In the genomic region with DNA sequence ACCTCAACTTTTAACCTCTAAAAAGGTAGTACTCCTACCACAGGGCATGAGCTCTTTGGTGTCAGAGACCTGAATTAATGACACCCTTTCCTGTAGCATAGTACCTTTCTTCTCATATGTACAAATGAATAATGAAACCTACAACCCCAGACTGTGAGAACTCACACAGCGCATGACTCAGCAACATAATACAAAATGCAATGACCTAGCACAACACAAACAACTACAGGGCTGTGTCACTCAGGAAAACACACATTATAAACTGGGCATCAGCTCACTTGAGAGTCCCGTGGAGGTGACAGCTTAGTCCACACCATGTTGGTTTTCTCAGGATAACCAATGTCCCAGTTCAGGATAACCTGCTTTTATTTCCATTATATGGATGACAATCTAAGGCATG, we compare ENCODE assay signal across 20 mouse cellular contexts. TPM values are rescaled to one million over a fixed set of nuclear protein-coding genes. Genes with fewer than 3 reads are reported as not detected.
A peak's percentile ranks its signal among the peaks of the same experiment; 100 is the strongest.
DNase-seq lines count a peak whose midpoint lies in the region; ATAC-seq and TF ChIP-seq lines count a peak whose summit lies in the region.
"Had no signal": no experiment of that assay in that cellular context is flagged by ENCODE, and none has a peak within 500 bp of the region (broad histone marks: within the 10 kb centered on the region; RNA-seq: fewer than 3 reads in every experiment).

No protein-coding gene starts in this region.

- no peaks in the 10 kb centered on the region for H3K27me3 ChIP-seq in liver, embryonic 11.5 days (replicated peaks; ENCODE audit: control insufficient read depth, insufficient read depth, low read length)
- H3K27me3 ChIP-seq in ES-Bruce4 (ENCODE audit: control insufficient read depth, insufficient read depth, low read length, poor library complexity, severe bottlenecking), result no peaks in the 10 kb centered on the region
- no peaks in the 10 kb centered on the region for H3K27me3 ChIP-seq in liver, embryonic 14.5 days (ENCODE audit: control insufficient read depth, insufficient read depth, low read length)
- no peaks in the 10 kb centered on the region for H3K27me3 ChIP-seq in kidney, embryonic 14.5 days (ENCODE audit: control insufficient read depth, insufficient read depth, low read length)
- H3K27me3 ChIP-seq: forebrain, embryonic 15.5 days; hindbrain, embryonic 15.5 days; Patski had no signal

- peaks cover 10% of the 10 kb centered on the region for H3K4me1 ChIP-seq in liver, embryonic 11.5 days (replicated peaks; ENCODE audit: control insufficient read depth, insufficient read depth, low read length)
- H3K4me1 ChIP-seq in ES-Bruce4 (ENCODE audit: control insufficient read depth, insufficient read depth, low read length), result peaks cover 2% of the 10 kb centered on the region
- peaks cover 15 to 32% of the 10 kb centered on the region in 2 experiments for H3K4me1 ChIP-seq in liver, embryonic 14.5 days (replicated peaks; ENCODE audit: control insufficient read depth in 2 of 2, insufficient read depth in 2 of 2, low read length in 1 of 2)
- no peaks in the 10 kb centered on the region for H3K4me1 ChIP-seq in kidney, embryonic 14.5 days (ENCODE audit: control insufficient read depth, insufficient read depth, low read length)
- H3K4me1 ChIP-seq: embryonic facial prominence, embryonic 10.5 days; forebrain, embryonic 15.5 days; hindbrain, embryonic 15.5 days had no signal

- no peak for DNase-seq in liver, embryonic 11.5 days (ENCODE audit: low spot score)
- DNase-seq in liver, result no peak
- no peak for DNase-seq in liver, embryonic 14.5 days (ENCODE audit: low read depth in 3 of 3, low spot score in 3 of 3)
- no peak for DNase-seq in kidney, postnatal 25 days
- DNase-seq: adrenal gland, adult 2 months; adrenal gland, postnatal 36 days; cerebellum, adult 2 months; cerebellum, postnatal 10 days; gastrocnemius, postnatal 14 days; heart, adult 2 months; heart, postnatal 36 days had no signal

- no peak for TF ChIP-seq EP300 in ES-Bruce4 (IDR thresholded peaks at IDR 0.05; ENCODE audit: insufficient read depth, low read depth, low read length)
- no peak for TF ChIP-seq EP300 in liver, embryonic 14.5 days (IDR thresholded peaks at IDR 0.05; ENCODE audit: low read depth)

- no peak for TF ChIP-seq POLR2A in ES-Bruce4 (IDR thresholded peaks at IDR 0.05; ENCODE audit: insufficient read depth, low read length)

- H3K4me3 ChIP-seq in liver, embryonic 11.5 days (ENCODE audit: low read depth, low read length), result no peak overlapping the region
- H3K4me3 ChIP-seq in ES-Bruce4 (ENCODE audit: low read depth, low read length), result no peak overlapping the region
- H3K4me3 ChIP-seq in liver, embryonic 14.5 days (ENCODE audit: insufficient read depth in 1 of 2, low read depth in 2 of 2, low read length in 2 of 2), result no peak overlapping the region
- no peak overlapping the region for H3K4me3 ChIP-seq in kidney, embryonic 14.5 days (ENCODE audit: low read length)
- H3K4me3 ChIP-seq: embryonic facial prominence, embryonic 10.5 days; erythroblast, embryonic 14.5 days; forebrain, embryonic 10.5 days; forebrain, embryonic 15.5 days; heart, adult 2 months; hindbrain, embryonic 15.5 days had no signal

- 0 out of 2 replicates have a peak, but pooled peaks have one; percentile 35 for ATAC-seq in liver, embryonic 11.5 days (replicated peaks; ENCODE audit: low FRiP score)
- peak; percentile 33; the same call in 1 of the 2 replicates for ATAC-seq in liver, embryonic 14.5 days (ENCODE audit: insufficient read depth)
- no peak for ATAC-seq in kidney, embryonic 14.5 days (ENCODE audit: low FRiP score, low TSS enrichment)
- ATAC-seq: forebrain, embryonic 15.5 days; Patski had no signal

- no peaks in the 10 kb centered on the region for H3K9me3 ChIP-seq in liver, embryonic 11.5 days (ENCODE audit: control insufficient read depth, low read length)
- no peaks in the 10 kb centered on the region for H3K9me3 ChIP-seq in ES-Bruce4 (replicated peaks; ENCODE audit: control insufficient read depth, insufficient read depth, low read length, poor library complexity, severe bottlenecking)
- no peaks in the 10 kb centered on the region for H3K9me3 ChIP-seq in liver, embryonic 14.5 days (ENCODE audit: control insufficient read depth, low read length)
- no peaks in the 10 kb centered on the region for H3K9me3 ChIP-seq in kidney, embryonic 14.5 days (ENCODE audit: control insufficient read depth, low read length)
- H3K9me3 ChIP-seq: embryonic facial prominence, embryonic 10.5 days; forebrain, embryonic 10.5 days; forebrain, embryonic 15.5 days; hindbrain, embryonic 15.5 days had no signal

- H3K27ac ChIP-seq in liver, embryonic 11.5 days (ENCODE audit: low read depth, low read length), result no peak overlapping the region
- H3K27ac ChIP-seq in ES-Bruce4 (ENCODE audit: insufficient read depth, low read length), result peak overlapping the region; percentile 69; the same call in 1 of the 2 replicates
- H3K27ac ChIP-seq in liver, embryonic 14.5 days, result no peak overlapping the region; the same call in 1 of the 2 replicates
- H3K27ac ChIP-seq in kidney, embryonic 14.5 days (ENCODE audit: low read depth, low read length), result no peak overlapping the region
- H3K27ac ChIP-seq: embryonic facial prominence, embryonic 10.5 days; forebrain, embryonic 10.5 days; forebrain, embryonic 15.5 days; heart, adult 2 months; hindbrain, embryonic 15.5 days had no signal

- WGBS in liver, embryonic 11.5 days, result 88% methylated on average over 2 of the region's 2 CpGs
- 78% methylated on average over 2 of the region's 2 CpGs for WGBS in liver, embryonic 14.5 days (ENCODE audit: insufficient replicate concordance)
- 91% methylated on average over 2 of the region's 2 CpGs for WGBS in kidney, embryonic 14.5 days

- H3K36me3 ChIP-seq in liver, embryonic 11.5 days (ENCODE audit: control insufficient read depth, insufficient read depth, low read length), result no peaks in the 10 kb centered on the region; the same call in 1 of the 2 replicates
- no peaks in the 10 kb centered on the region for H3K36me3 ChIP-seq in ES-Bruce4 (ENCODE audit: control insufficient read depth, insufficient read depth, low read length, poor library complexity, severe bottlenecking)
- H3K36me3 ChIP-seq in liver, embryonic 14.5 days (replicated peaks; ENCODE audit: control insufficient read depth, insufficient read depth, low read depth), result no peaks in the 10 kb centered on the region
- no peaks in the 10 kb centered on the region for H3K36me3 ChIP-seq in kidney, embryonic 14.5 days (ENCODE audit: control insufficient read depth, insufficient read depth, low read length)
- H3K36me3 ChIP-seq: forebrain, embryonic 15.5 days; hindbrain, embryonic 15.5 days had no signal

- TF ChIP-seq CTCF in ES-Bruce4 (IDR thresholded peaks at IDR 0.05; ENCODE audit: low read depth, low read length), result no peak
- TF ChIP-seq CTCF in liver, embryonic 14.5 days (IDR thresholded peaks at IDR 0.05; ENCODE audit: low read depth), result no peak

- H3K4me2 ChIP-seq in liver, embryonic 11.5 days, result no peak overlapping the region
- no peak overlapping the region for H3K4me2 ChIP-seq in liver, embryonic 14.5 days (ENCODE audit: low read depth)
- no peak overlapping the region for H3K4me2 ChIP-seq in kidney, embryonic 14.5 days (replicated peaks; ENCODE audit: low read depth, low read length)
- H3K4me2 ChIP-seq: forebrain, embryonic 15.5 days; heart, embryonic 11.5 days; hindbrain, embryonic 15.5 days had no signal

- no peak overlapping the region for H3K9ac ChIP-seq in liver, embryonic 11.5 days (ENCODE audit: low read depth, low read length)
- H3K9ac ChIP-seq in ES-Bruce4 (ENCODE audit: low read depth, poor library complexity, severe bottlenecking), result no peak overlapping the region
- no peak overlapping the region for H3K9ac ChIP-seq in liver, embryonic 14.5 days (replicated peaks)
- no peak overlapping the region for H3K9ac ChIP-seq in kidney, embryonic 14.5 days (ENCODE audit: low read depth, low read length)
- H3K9ac ChIP-seq: forebrain, embryonic 15.5 days; hindbrain, embryonic 15.5 days had no signal

RNA-seq across cellular contexts. Expression of gene Rad54l2, which starts 17.2 kb away (rescaled TPM):
- polyA plus RNA-seq in liver, embryonic 11.5 days (2014; fragmentation: Nextera tagmentation; extraction: Ambion mirVana), result 4.0 and 4.5 TPM in 2 replicates
- 34.6 and 38.8 TPM in 2 replicates for polyA plus RNA-seq in ES-Bruce4 (2011; ENCODE audit: insufficient read depth, insufficient read length, low read depth, missing spikeins)
- 2.4 and 3.7 TPM in 2 replicates for polyA plus RNA-seq in liver, embryonic 14.5 days (2012; rRNA removed)
- 0.96 and 1.3 TPM in 2 replicates for polyA plus RNA-seq in liver, embryonic 14.5 days (2014; fragmentation: Nextera tagmentation; extraction: Ambion mirVana)
- 7.5 and 7.9 TPM in 2 replicates for polyA plus RNA-seq in kidney, embryonic 14.5 days (2014; fragmentation: Nextera tagmentation; extraction: Ambion mirVana)

RNA-seq across cellular contexts. Expression of gene Dcaf1, which starts 49.9 kb away (rescaled TPM):
- polyA plus RNA-seq in liver, embryonic 11.5 days (2014; fragmentation: Nextera tagmentation; extraction: Ambion mirVana), result 35.5 and 45.4 TPM in 2 replicates
- polyA plus RNA-seq in ES-Bruce4 (2011; ENCODE audit: insufficient read depth, insufficient read length, low read depth, missing spikeins), result 65.9 and 70.7 TPM in 2 replicates
- 11.9 and 13.4 TPM in 2 replicates for polyA plus RNA-seq in liver, embryonic 14.5 days (2012; rRNA removed)
- polyA plus RNA-seq in liver, embryonic 14.5 days (2014; fragmentation: Nextera tagmentation; extraction: Ambion mirVana), result 10.5 and 13.6 TPM in 2 replicates
- polyA plus RNA-seq in kidney, embryonic 14.5 days (2014; fragmentation: Nextera tagmentation; extraction: Ambion mirVana), result 21.0 and 33.9 TPM in 2 replicates
